Mouse (Mus musculus) liver, embryonic 11.5 days (tissue): ENCODE results near the gene Nek11. TPM values are rescaled to one million over a fixed set of nuclear protein-coding genes. Genes with fewer than 3 reads are reported as not detected.

ENCODE experiments used
- ATAC-seq: fragments of 200-750 bp; cut with Nextera tagmentation; replicated peaks from 2 replicates; pipeline ENCODE4 v1.8.0; 2017; ENCODE audit warnings: moderate number of reproducible peaks, mild to moderate bottlenecking, moderate TSS enrichment, moderate library complexity; ENCODE audit not compliant: low FRiP score
- DNase-seq: peaks from one replicate; pipeline ENCODE4 v3.0.0-alpha.2; 2017; ENCODE audit warnings: low spot score
- H3K27ac ChIP-seq: fragments of 300-500 bp; sonication (generic); 2 replicates; pipeline ENCODE4 v1.5.1; 2014; ENCODE audit warnings: mild to moderate bottlenecking, low read depth, low read length, control low read depth
- H3K27me3 ChIP-seq: fragments of 300-500 bp; sonication (generic); replicated peaks from 2 replicates; pipeline ENCODE4 v1.6.1; 2014; ENCODE audit warnings: low read length, mixed read lengths; ENCODE audit not compliant: control insufficient read depth, insufficient read depth
- H3K36me3 ChIP-seq: fragments of 300-500 bp; sonication (generic); 2 replicates; pipeline ENCODE4 v1.6.1; 2014; ENCODE audit warnings: mild to moderate bottlenecking, low read length, moderate library complexity, mixed read lengths; ENCODE audit not compliant: control insufficient read depth, insufficient read depth
- H3K4me1 ChIP-seq: fragments of 300-500 bp; sonication (generic); replicated peaks from 2 replicates; pipeline ENCODE4 v1.6.1; 2014; ENCODE audit warnings: low read length, mixed read lengths; ENCODE audit not compliant: control insufficient read depth, insufficient read depth
- H3K4me2 ChIP-seq: fragments of 300-500 bp; sonication (generic); 2 replicates; pipeline ENCODE4 v1.6.1; 2014; ENCODE audit warnings: mild to moderate bottlenecking, control low read depth, moderate library complexity
- H3K4me3 ChIP-seq: fragments of 300-500 bp; sonication (generic); 2 replicates; pipeline ENCODE4 v1.5.1; 2014; ENCODE audit warnings: low read depth, low read length, control low read depth
- H3K9ac ChIP-seq: fragments of 300-500 bp; sonication (generic); 2 replicates; pipeline ENCODE4 v1.6.1; 2014; ENCODE audit warnings: low read depth, low read length, control low read depth
- H3K9me3 ChIP-seq: fragments of 300-500 bp; sonication (generic); 2 replicates; pipeline ENCODE4 v1.6.1; 2016; ENCODE audit warnings: low read length, inconsistent platforms, mixed read lengths; ENCODE audit not compliant: control insufficient read depth
- WGBS: fragments of 180-500 bp; shearing (Covaris S2); extraction: QIAGEN DNeasy Blood & Tissue Kit; methylation state at CpG from one replicate; pipeline ENCODE4 v1.1.7; 2014; 5-methylcytosine and 5-hydroxymethylcytosine counted together
- polyA plus RNA-seq: library from polyadenylated mRNA; unstranded; fragments of >200 nt; fragmentation: Nextera tagmentation; extraction: Ambion mirVana; gene quantifications from 2 replicates; pipeline ENCODE4 v1.2.1, GENCODE M21; 2014

Gene Nek11
- polyA plus RNA-seq, 1 experiment from 2014 or later: 0.29 TPM

GRCm38 (mm10) chr9:105306042-105306441, 89.3 kb downstream of the Nek11 start:
- H3K27me3 ChIP-seq: no peaks in the 10 kb centered on the region
- H3K9ac ChIP-seq: no peak overlapping the region
- no peaks in the 10 kb centered on the region for H3K9me3 ChIP-seq
- H3K4me3 ChIP-seq: no peak overlapping the region
- DNase-seq (no peak), ATAC-seq (no peak)
- H3K27ac ChIP-seq: no peak overlapping the region
- no peak overlapping the region for H3K4me2 ChIP-seq
- H3K36me3 ChIP-seq: no peaks in the 10 kb centered on the region
- no peaks in the 10 kb centered on the region for H3K4me1 ChIP-seq
- 80% methylated on average over 2 of the region's 2 CpGs for WGBS

- no peaks in the 10 kb centered on the region for H3K9me3 ChIP-seq
- H3K27me3 ChIP-seq: no peaks in the 10 kb centered on the region
- ATAC-seq: no peak
- no peaks in the 10 kb centered on the region for H3K4me1 ChIP-seq
- no peak overlapping the region for H3K9ac ChIP-seq
- H3K4me3 ChIP-seq: no peak overlapping the region
- 75% methylated on average over 3 of the region's 3 CpGs for WGBS
- no peak overlapping the region for H3K27ac ChIP-seq
- DNase-seq: no peak
- no peak overlapping the region for H3K4me2 ChIP-seq
- no peaks in the 10 kb centered on the region for H3K36me3 ChIP-seq
Observed at GRCm38 (mm10) chr9:105302230-105302629, 93.1 kb downstream of the Nek11 start.

- no peaks in the 10 kb centered on the region for H3K4me1 ChIP-seq
- no peak overlapping the region for H3K27ac ChIP-seq
- H3K9ac ChIP-seq: no peak overlapping the region
- ATAC-seq (no peak), DNase-seq (no peak)
- H3K9me3 ChIP-seq: no peaks in the 10 kb centered on the region
- no peak overlapping the region for H3K4me2 ChIP-seq
- no peaks in the 10 kb centered on the region for H3K36me3 ChIP-seq
- no peaks in the 10 kb centered on the region for H3K27me3 ChIP-seq
- H3K4me3 ChIP-seq: no peak overlapping the region
- 93% methylated on average over 1 of the region's 1 CpGs for WGBS
Observed at GRCm38 (mm10) chr9:105301396-105301795, 93.9 kb downstream of the Nek11 start.

GRCm38 (mm10) chr9:105300738-105301325, 94.5 kb downstream of the Nek11 start:
- no peaks in the 10 kb centered on the region for H3K36me3 ChIP-seq
- ATAC-seq (no peak), DNase-seq (no peak)
- H3K4me3 ChIP-seq: no peak overlapping the region
- H3K9me3 ChIP-seq: no peaks in the 10 kb centered on the region
- no peak overlapping the region for H3K4me2 ChIP-seq
- H3K27ac ChIP-seq: no peak overlapping the region
- WGBS: 81% methylated on average over 2 of the region's 2 CpGs
- no peaks in the 10 kb centered on the region for H3K4me1 ChIP-seq
- no peak overlapping the region for H3K9ac ChIP-seq
- no peaks in the 10 kb centered on the region for H3K27me3 ChIP-seq

- no peak overlapping the region for H3K9ac ChIP-seq
- WGBS: 37% methylated on average over 7 of the region's 7 CpGs
- no peaks in the 10 kb centered on the region for H3K27me3 ChIP-seq
- H3K4me2 ChIP-seq: no peak overlapping the region
- no peak for ATAC-seq
- no peaks in the 10 kb centered on the region for H3K36me3 ChIP-seq
- no peaks in the 10 kb centered on the region for H3K9me3 ChIP-seq
- H3K27ac ChIP-seq: no peak overlapping the region
- H3K4me3 ChIP-seq: no peak overlapping the region
- no peaks in the 10 kb centered on the region for H3K4me1 ChIP-seq
- DNase-seq: no peak
Observed at GRCm38 (mm10) chr9:105284670-105285069, 110.7 kb downstream of the Nek11 start.

GRCm38 (mm10) chr9:105282725-105283124, 112.6 kb downstream of the Nek11 start:
- Histone ChIP-seq H3K36me3 (no peaks in the 10 kb centered on the region), H3K4me1 (no peaks in the 10 kb centered on the region), H3K27me3 (no peaks in the 10 kb centered on the region), H3K27ac (no peak overlapping the region), H3K9me3 (no peaks in the 10 kb centered on the region), H3K4me3 (no peak overlapping the region), H3K4me2 (no peak overlapping the region), H3K9ac (no peak overlapping the region)
- ATAC-seq: no peak
- WGBS: 35% methylated on average over 4 of the region's 4 CpGs
- DNase-seq: no peak

GRCm38 (mm10) chr9:105274925-105275324, 120.4 kb downstream of the Nek11 start:
- no peak for DNase-seq
- Histone ChIP-seq H3K27ac (no peak overlapping the region), H3K4me2 (no peak overlapping the region), H3K27me3 (no peaks in the 10 kb centered on the region), H3K9me3 (no peaks in the 10 kb centered on the region), H3K36me3 (no peaks in the 10 kb centered on the region), H3K9ac (no peak overlapping the region), H3K4me1 (no peaks in the 10 kb centered on the region), H3K4me3 (no peak overlapping the region)
- no peak for ATAC-seq
- WGBS: 84% methylated on average over 3 of the region's 3 CpGs

- H3K4me2 ChIP-seq: no peak overlapping the region
- H3K4me3 ChIP-seq: no peak overlapping the region
- no peaks in the 10 kb centered on the region for H3K27me3 ChIP-seq
- ATAC-seq (no peak), DNase-seq (no peak)
- H3K9me3 ChIP-seq: no peaks in the 10 kb centered on the region
- no peaks in the 10 kb centered on the region for H3K36me3 ChIP-seq
- no peak overlapping the region for H3K27ac ChIP-seq
- no peaks in the 10 kb centered on the region for H3K4me1 ChIP-seq
- 65% methylated on average over 6 of the region's 6 CpGs for WGBS
- no peak overlapping the region for H3K9ac ChIP-seq
Observed at GRCm38 (mm10) chr9:105274286-105274685, 121.0 kb downstream of the Nek11 start.

GRCm38 (mm10) chr9:105272241-105272640, 123.1 kb downstream of the Nek11 start:
- DNase-seq (peak; percentile 32), ATAC-seq (no peak)
- H3K4me3 ChIP-seq: no peak overlapping the region
- no peak overlapping the region for H3K9ac ChIP-seq
- 11% methylated on average over 7 of the region's 7 CpGs for WGBS
- no peak overlapping the region for H3K27ac ChIP-seq
- no peaks in the 10 kb centered on the region for H3K27me3 ChIP-seq
- no peaks in the 10 kb centered on the region for H3K9me3 ChIP-seq
- H3K4me1 ChIP-seq: no peaks in the 10 kb centered on the region
- H3K36me3 ChIP-seq: no peaks in the 10 kb centered on the region
- no peak overlapping the region for H3K4me2 ChIP-seq
